Mouse (Mus musculus): ENCODE measurements around the gene Bclaf1. TPM values are rescaled to one million over a fixed set of nuclear protein-coding genes. Genes with fewer than 3 reads are reported as not detected.

Bclaf1 gene
- polyA plus RNA-seq, 1 experiment from 2014 or later, result 156 TPM

GRCm38 (mm10) chr10:20287369-20287768 lies 24.9 kb upstream of the Bclaf1 start:
- WGBS, result 27% methylated on average over 6 of the region's 6 CpGs
- ATAC-seq (ENCODE audit: insufficient number of reproducible peaks, insufficient read depth, low FRiP score, low TSS enrichment), result no peak
- Histone ChIP-seq H3K27me3 (no peaks in the 10 kb centered on the region), H3K36me3 (no peaks in the 10 kb centered on the region), H3K9me3 (no peaks in the 10 kb centered on the region), H3K4me1 (peaks cover 30% of the 10 kb centered on the region), H3K9ac (no peak overlapping the region), H3K4me3 (no peak overlapping the region), H3K4me2 (replicated peaks) (no peak overlapping the region), H3K27ac (no peak overlapping the region)

DNA sequence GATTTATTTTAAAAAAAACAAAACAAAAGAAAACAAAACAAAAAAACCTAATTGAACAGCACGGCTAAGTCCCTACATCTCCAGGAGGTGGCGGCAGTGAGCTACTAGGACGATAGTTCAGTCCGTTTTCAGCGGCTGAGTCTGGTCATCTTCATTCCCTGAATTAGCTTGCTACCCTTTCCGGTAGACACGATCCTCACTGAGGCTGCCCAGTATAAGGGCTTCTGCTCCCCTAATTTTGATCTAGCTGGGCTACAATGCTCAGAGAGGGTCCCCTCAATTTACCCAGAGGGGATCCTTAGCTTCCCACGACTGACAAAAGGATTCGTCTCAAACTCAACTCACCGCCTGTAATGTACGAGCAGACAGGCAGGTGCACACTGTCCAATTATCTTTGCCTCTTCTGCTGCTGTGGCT lies 21.8 kb upstream of the Bclaf1 start:
- Histone ChIP-seq H3K4me2 (replicated peaks) (peak overlapping the region; percentile 44), H3K4me3 (peak overlapping the region; percentile 24), H3K9me3 (no peaks in the 10 kb centered on the region), H3K9ac (no peak overlapping the region), H3K27me3 (no peaks in the 10 kb centered on the region), H3K4me1 (peaks cover 20% of the 10 kb centered on the region), H3K27ac (no peak overlapping the region), H3K36me3 (no peaks in the 10 kb centered on the region)
- WGBS, result 20% methylated on average over 11 of the region's 11 CpGs
- ATAC-seq (ENCODE audit: insufficient number of reproducible peaks, insufficient read depth, low FRiP score, low TSS enrichment), result no peak

DNA sequence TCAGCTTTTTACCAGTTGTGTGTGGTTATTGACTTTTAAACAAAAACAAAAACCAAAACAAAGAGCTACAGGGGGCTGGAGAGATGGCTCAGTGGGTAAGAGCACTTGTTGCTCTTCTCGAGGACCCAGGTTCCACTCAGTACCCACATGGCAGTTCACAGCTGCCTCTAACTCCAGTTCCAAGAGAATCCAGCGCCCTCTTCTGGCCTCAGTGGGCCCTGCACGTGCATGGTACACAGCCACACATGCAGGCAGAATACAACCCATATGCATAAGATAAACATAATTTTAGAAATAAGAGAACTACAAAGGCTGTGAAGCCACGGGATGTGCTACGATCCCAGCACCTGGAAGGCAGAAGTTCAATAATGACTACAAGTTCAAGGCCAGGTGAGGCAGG lies 16.3 kb upstream of the Bclaf1 start:
- no peak overlapping the region for H3K4me3 ChIP-seq
- H3K27me3 ChIP-seq, result no peaks in the 10 kb centered on the region
- 76% methylated on average over 5 of the region's 5 CpGs for WGBS
- no peak for ATAC-seq (ENCODE audit: insufficient number of reproducible peaks, insufficient read depth, low FRiP score, low TSS enrichment)
- H3K36me3 ChIP-seq, result no peaks in the 10 kb centered on the region
- no peak overlapping the region for H3K4me2 ChIP-seq (replicated peaks)
- H3K9ac ChIP-seq, result no peak overlapping the region
- H3K9me3 ChIP-seq, result no peaks in the 10 kb centered on the region
- H3K4me1 ChIP-seq, result no peaks in the 10 kb centered on the region
- no peak overlapping the region for H3K27ac ChIP-seq

- Histone ChIP-seq H3K27me3 (no peaks in the 10 kb centered on the region), H3K9me3 (no peaks in the 10 kb centered on the region), H3K4me2 (replicated peaks) (no peak overlapping the region), H3K27ac (no peak overlapping the region), H3K36me3 (no peaks in the 10 kb centered on the region), H3K4me3 (no peak overlapping the region), H3K9ac (no peak overlapping the region), H3K4me1 (no peaks in the 10 kb centered on the region)
- 41% methylated on average over 3 of the region's 3 CpGs for WGBS
- no peak for ATAC-seq (ENCODE audit: insufficient number of reproducible peaks, insufficient read depth, low FRiP score, low TSS enrichment)
Measured at GRCm38 (mm10) chr10:20298152-20298920, 13.9 kb upstream of the Bclaf1 start.

DNA sequence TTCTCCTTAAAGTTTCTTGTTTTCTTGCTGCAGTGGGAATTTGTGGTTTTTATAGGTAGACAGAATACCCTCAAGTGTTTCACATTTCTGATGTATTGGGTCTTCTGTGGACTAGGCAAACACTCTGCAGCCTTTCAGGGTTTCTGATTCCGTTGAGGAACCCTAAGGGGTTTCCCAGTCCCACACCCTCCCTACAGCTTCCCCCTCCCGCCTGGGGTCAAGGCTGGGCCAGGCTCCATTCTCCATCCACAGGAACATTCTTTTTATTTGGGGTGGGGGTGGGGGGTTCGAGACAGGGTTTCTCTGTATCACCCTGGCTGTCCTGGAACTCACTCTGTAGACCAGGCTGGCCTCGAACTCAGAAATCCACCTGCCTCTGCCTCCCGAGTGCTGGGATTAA lies 13.2 kb upstream of the Bclaf1 start:
- 66% methylated on average over 5 of the region's 5 CpGs for WGBS
- no peak for ATAC-seq (ENCODE audit: insufficient number of reproducible peaks, insufficient read depth, low FRiP score, low TSS enrichment)
- Histone ChIP-seq H3K27ac (no peak overlapping the region), H3K36me3 (no peaks in the 10 kb centered on the region), H3K4me1 (no peaks in the 10 kb centered on the region), H3K9me3 (no peaks in the 10 kb centered on the region), H3K27me3 (no peaks in the 10 kb centered on the region), H3K4me2 (replicated peaks) (no peak overlapping the region), H3K9ac (no peak overlapping the region), H3K4me3 (no peak overlapping the region)

- Histone ChIP-seq H3K4me1 (peaks cover 14% of the 10 kb centered on the region; the same call in 1 of the 2 replicates), H3K4me3 (peak overlapping the region; percentile 86), H3K27me3 (no peaks in the 10 kb centered on the region), H3K9me3 (no peaks in the 10 kb centered on the region), H3K36me3 (no peaks in the 10 kb centered on the region; the same call in 1 of the 2 replicates), H3K27ac (peak overlapping the region; percentile 100), H3K9ac (peak overlapping the region; percentile 88), H3K4me2 (replicated peaks) (peak overlapping the region; percentile 58)
- 50% methylated on average over 11 of the region's 11 CpGs for WGBS
- ATAC-seq (ENCODE audit: insufficient number of reproducible peaks, insufficient read depth, low FRiP score, low TSS enrichment), result no peak
Measured at GRCm38 (mm10) chr10:20310969-20311769, 1.1 kb upstream of the Bclaf1 start.

DNA sequence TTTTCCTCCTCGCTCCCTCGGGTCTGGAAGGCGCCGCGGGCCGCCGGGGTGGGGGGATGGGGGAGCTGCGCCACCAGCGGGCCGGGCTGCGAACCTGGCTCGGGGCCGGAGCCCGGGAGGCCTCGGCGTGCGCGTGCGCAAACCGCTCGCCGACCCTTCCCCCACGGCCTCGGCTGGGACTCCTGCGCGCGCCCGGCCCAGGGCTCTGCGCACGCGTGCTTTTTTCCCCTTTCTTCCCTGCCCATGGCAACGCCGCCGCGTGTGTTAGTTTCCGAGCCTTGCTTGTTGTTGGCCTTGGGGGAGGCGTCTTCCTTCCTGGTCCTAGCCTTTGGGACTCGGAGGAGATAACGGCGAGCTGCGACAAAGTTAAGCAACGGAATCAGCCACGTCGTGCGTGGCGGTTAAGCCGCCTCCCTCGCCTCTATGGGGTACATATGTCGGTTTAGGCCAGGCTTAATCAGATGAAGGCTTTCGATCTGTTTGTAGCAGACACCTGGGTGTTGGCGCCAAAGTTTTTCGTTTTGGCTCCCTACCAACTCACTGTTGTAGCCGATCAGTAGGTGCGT lies 550 bp downstream of the Bclaf1 start:
- H3K9ac ChIP-seq, result peak overlapping the region; percentile 88
- H3K36me3 ChIP-seq, result peaks cover 5% of the 10 kb centered on the region; the same call in 1 of the 2 replicates
- peak; percentile 75 for ATAC-seq (ENCODE audit: insufficient number of reproducible peaks, insufficient read depth, low FRiP score, low TSS enrichment)
- H3K4me1 ChIP-seq, result peaks cover 14% of the 10 kb centered on the region; the same call in 1 of the 2 replicates
- no peaks in the 10 kb centered on the region for H3K9me3 ChIP-seq
- H3K4me3 ChIP-seq, result peak overlapping the region; percentile 86
- H3K27me3 ChIP-seq, result no peaks in the 10 kb centered on the region
- H3K27ac ChIP-seq, result peak overlapping the region; percentile 100
- under 1% methylated on average over 48 of the region's 54 CpGs for WGBS
- peak overlapping the region; percentile 70 for H3K4me2 ChIP-seq (replicated peaks)

DNA sequence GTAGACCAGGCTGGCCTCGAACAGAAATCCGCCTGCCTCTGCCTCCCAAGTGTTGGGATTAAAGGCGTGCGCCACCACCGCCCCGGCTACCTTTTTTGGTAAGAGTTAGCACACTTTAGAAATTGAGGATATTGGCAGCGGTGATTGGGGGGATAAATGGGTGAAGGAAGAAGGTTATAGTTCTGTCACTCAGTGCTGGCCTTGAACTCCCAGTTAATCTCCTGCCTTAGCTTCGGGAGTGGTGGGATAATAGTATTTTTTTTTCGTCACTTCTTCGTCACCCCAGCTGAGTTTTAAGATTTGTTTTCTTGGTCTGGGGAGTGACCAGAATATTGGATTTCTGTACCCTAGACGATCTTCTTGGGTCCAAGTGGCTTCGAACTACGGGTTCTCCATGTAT lies 1.2 kb downstream of the Bclaf1 start:
- Histone ChIP-seq H3K27me3 (no peaks in the 10 kb centered on the region), H3K27ac (no peak overlapping the region), H3K36me3 (peaks cover 11% of the 10 kb centered on the region; the same call in 1 of the 2 replicates), H3K9ac (peak overlapping the region; percentile 88), H3K4me3 (peak overlapping the region; percentile 86), H3K4me2 (replicated peaks) (peak overlapping the region; percentile 70), H3K9me3 (no peaks in the 10 kb centered on the region), H3K4me1 (peaks cover 14% of the 10 kb centered on the region; the same call in 1 of the 2 replicates)
- WGBS, result 48% methylated on average over 13 of the region's 13 CpGs
- no peak for ATAC-seq (ENCODE audit: insufficient number of reproducible peaks, insufficient read depth, low FRiP score, low TSS enrichment)

DNA sequence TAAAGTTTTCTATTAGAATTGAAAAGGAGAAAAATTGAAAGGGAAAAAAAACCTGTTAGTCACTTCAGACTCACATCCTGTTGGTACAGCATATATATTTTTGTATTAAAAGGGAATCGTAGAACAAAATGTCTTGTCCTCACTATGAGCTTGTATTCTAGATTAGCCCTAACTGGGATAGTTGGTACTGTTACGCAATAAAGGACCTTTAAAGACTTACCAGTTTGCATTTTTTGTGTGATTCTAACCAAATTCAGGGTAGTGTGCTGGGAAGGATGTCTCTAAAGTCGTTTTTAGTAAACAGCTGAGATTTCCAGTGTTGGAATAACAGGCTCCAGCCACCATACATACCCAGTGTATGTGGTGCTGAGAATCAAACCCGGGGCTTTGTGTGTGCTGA lies 1.7 kb downstream of the Bclaf1 start:
- Histone ChIP-seq H3K9me3 (no peaks in the 10 kb centered on the region), H3K9ac (no peak overlapping the region), H3K27ac (no peak overlapping the region), H3K4me1 (peaks cover 14% of the 10 kb centered on the region; the same call in 1 of the 2 replicates), H3K4me3 (no peak overlapping the region), H3K27me3 (no peaks in the 10 kb centered on the region), H3K36me3 (peaks cover 15% of the 10 kb centered on the region; the same call in 1 of the 2 replicates), H3K4me2 (replicated peaks) (peak overlapping the region; percentile 70)
- WGBS, result 84% methylated on average over 4 of the region's 4 CpGs
- no peak for ATAC-seq (ENCODE audit: insufficient number of reproducible peaks, insufficient read depth, low FRiP score, low TSS enrichment)

DNA sequence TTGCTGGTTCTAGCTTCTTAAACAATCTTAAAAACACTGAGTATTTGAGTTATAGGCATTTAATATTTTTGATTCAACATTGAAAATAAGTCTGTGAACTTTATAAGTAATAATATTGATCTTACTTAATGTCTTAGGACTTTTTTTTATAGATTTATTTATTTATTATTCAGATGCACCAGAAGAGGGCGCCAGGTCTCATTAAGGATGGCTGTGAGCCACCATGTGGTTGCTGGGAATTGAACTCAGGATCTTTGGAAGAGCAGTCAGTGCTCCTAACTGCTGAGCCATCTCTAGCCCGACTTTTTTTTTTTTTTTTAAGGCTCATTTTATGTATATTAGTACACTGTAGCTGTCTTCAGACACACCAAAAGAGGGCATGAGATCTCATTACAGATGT lies 2.5 kb downstream of the Bclaf1 start:
- Histone ChIP-seq H3K9ac (no peak overlapping the region), H3K4me3 (no peak overlapping the region), H3K4me1 (peaks cover 14% of the 10 kb centered on the region; the same call in 1 of the 2 replicates), H3K27me3 (no peaks in the 10 kb centered on the region), H3K36me3 (peaks cover 20% of the 10 kb centered on the region), H3K27ac (no peak overlapping the region), H3K4me2 (replicated peaks) (no peak overlapping the region), H3K9me3 (no peaks in the 10 kb centered on the region)
- ATAC-seq (ENCODE audit: insufficient number of reproducible peaks, insufficient read depth, low FRiP score, low TSS enrichment), result no peak
- WGBS, result 59% methylated on average over 2 of the region's 2 CpGs

DNA sequence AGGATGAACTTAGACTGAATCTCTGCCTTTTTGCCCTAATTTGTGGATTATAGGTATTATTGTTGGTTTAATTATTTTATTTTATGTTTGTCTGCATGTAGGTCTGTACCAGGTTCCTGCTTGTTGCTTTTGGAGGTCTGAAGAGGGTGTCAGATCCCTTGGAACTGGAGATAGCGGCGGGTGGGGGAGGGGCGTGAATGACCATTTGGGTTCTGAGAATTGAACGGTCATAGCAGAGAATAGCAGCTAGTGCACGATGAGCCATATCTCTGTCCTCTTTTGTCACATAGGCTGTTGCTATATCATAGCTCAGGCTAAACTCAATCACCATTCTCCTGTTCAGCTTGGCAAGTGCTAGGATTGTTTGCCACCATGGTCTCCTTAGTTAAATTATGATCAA lies 5.2 kb downstream of the Bclaf1 start:
- H3K27me3 ChIP-seq, result no peaks in the 10 kb centered on the region
- no peak overlapping the region for H3K4me3 ChIP-seq
- peaks cover 26% of the 10 kb centered on the region for H3K36me3 ChIP-seq
- no peak overlapping the region for H3K9ac ChIP-seq
- WGBS, result 91% methylated on average over 5 of the region's 5 CpGs
- no peak overlapping the region for H3K27ac ChIP-seq
- no peak for ATAC-seq (ENCODE audit: insufficient number of reproducible peaks, insufficient read depth, low FRiP score, low TSS enrichment)
- H3K4me1 ChIP-seq, result peaks cover 8% of the 10 kb centered on the region; the same call in 1 of the 2 replicates
- H3K9me3 ChIP-seq, result no peaks in the 10 kb centered on the region
- H3K4me2 ChIP-seq (replicated peaks), result no peak overlapping the region
